Mouse (Mus musculus): ENCODE data around the gene Mul1.
A peak's percentile ranks its signal among the peaks of the same experiment; 100 is the strongest.
"Not testable (repeated sequence)": the region's sequence is repeated elsewhere in the genome, so short reads cannot be mapped to it uniquely, and the experiment has no call there.

Gene Mul1

GRCm38 (mm10) chr4:138434347-138435316 is at the start of gene Mul1:
Mul1 (plus strand) TSS chr4:138434671.
- DNase-seq (ENCODE audit: low read depth) = peak; percentile 81

- DNase-seq (ENCODE audit: low read depth) = no peak
These were observed 40.8 kb upstream of the Mul1 start for GRCm38 (mm10) chr4:138393703-138394102.

GRCm38 (mm10) chr4:138395087-138395970 is 39.1 kb upstream of the Mul1 start:
- no peak for DNase-seq (ENCODE audit: low read depth)

GRCm38 (mm10) chr4:138395971-138396645 is 38.4 kb upstream of the Mul1 start, which contains the start of gene Fam43b:
Fam43b (minus strand) TSS chr4:138396528.
- no peak for DNase-seq (ENCODE audit: low read depth)

GRCm38 (mm10) chr4:138396711-138397110 is 37.8 kb upstream of the Mul1 start:
- no peak for DNase-seq (ENCODE audit: low read depth)

GRCm38 (mm10) chr4:138404806-138405205 is 29.7 kb upstream of the Mul1 start:
- DNase-seq (ENCODE audit: low read depth) = no peak

GRCm38 (mm10) chr4:138407479-138408194 is 26.8 kb upstream of the Mul1 start:
- DNase-seq (ENCODE audit: low read depth) = peak; percentile 49

GRCm38 (mm10) chr4:138411011-138411410 is 23.5 kb upstream of the Mul1 start:
- DNase-seq (ENCODE audit: low read depth) = no peak

GRCm38 (mm10) chr4:138411504-138412121 is 22.9 kb upstream of the Mul1 start:
- no peak for DNase-seq (ENCODE audit: low read depth)

- no peak for DNase-seq (ENCODE audit: low read depth)
These were observed 19.7 kb upstream of the Mul1 start for GRCm38 (mm10) chr4:138414725-138415124.

GRCm38 (mm10) chr4:138415991-138416390 is 18.5 kb upstream of the Mul1 start:
- DNase-seq (ENCODE audit: low read depth) = no peak

- no peak for DNase-seq (ENCODE audit: low read depth)
These were observed 18.1 kb upstream of the Mul1 start for GRCm38 (mm10) chr4:138416414-138416813.

GRCm38 (mm10) chr4:138417882-138418281 is 16.6 kb upstream of the Mul1 start:
- no peak for DNase-seq (ENCODE audit: low read depth)

GRCm38 (mm10) chr4:138418340-138418957 is 16.0 kb upstream of the Mul1 start:
- DNase-seq (ENCODE audit: low read depth) = no peak

- DNase-seq (ENCODE audit: low read depth) = no peak
These were observed 9.4 kb upstream of the Mul1 start for GRCm38 (mm10) chr4:138425028-138425427.

GRCm38 (mm10) chr4:138425604-138426003 is 8.9 kb upstream of the Mul1 start:
- DNase-seq (ENCODE audit: low read depth) = not testable (repeated sequence)

- peak; percentile 73 for DNase-seq (ENCODE audit: low read depth)
These were observed 7.4 kb upstream of the Mul1 start for GRCm38 (mm10) chr4:138426778-138427705.

GRCm38 (mm10) chr4:138429778-138430177 is 4.7 kb upstream of the Mul1 start:
- DNase-seq (ENCODE audit: low read depth) = no peak

GRCm38 (mm10) chr4:138431340-138431739 is 3.1 kb upstream of the Mul1 start:
- DNase-seq (ENCODE audit: low read depth) = no peak

Data from c-Kit-positive CD71-negative TER-119-negative erythroid progenitor cells, embryonic 14.5 days (primary cell).